Mouse (Mus musculus): ENCODE measurements around the gene 2410002F23Rik.
"Not testable (repeated sequence)": the region's sequence is repeated elsewhere in the genome, so short reads cannot be mapped to it uniquely, and the experiment has no call there.

2410002F23Rik gene

DNA sequence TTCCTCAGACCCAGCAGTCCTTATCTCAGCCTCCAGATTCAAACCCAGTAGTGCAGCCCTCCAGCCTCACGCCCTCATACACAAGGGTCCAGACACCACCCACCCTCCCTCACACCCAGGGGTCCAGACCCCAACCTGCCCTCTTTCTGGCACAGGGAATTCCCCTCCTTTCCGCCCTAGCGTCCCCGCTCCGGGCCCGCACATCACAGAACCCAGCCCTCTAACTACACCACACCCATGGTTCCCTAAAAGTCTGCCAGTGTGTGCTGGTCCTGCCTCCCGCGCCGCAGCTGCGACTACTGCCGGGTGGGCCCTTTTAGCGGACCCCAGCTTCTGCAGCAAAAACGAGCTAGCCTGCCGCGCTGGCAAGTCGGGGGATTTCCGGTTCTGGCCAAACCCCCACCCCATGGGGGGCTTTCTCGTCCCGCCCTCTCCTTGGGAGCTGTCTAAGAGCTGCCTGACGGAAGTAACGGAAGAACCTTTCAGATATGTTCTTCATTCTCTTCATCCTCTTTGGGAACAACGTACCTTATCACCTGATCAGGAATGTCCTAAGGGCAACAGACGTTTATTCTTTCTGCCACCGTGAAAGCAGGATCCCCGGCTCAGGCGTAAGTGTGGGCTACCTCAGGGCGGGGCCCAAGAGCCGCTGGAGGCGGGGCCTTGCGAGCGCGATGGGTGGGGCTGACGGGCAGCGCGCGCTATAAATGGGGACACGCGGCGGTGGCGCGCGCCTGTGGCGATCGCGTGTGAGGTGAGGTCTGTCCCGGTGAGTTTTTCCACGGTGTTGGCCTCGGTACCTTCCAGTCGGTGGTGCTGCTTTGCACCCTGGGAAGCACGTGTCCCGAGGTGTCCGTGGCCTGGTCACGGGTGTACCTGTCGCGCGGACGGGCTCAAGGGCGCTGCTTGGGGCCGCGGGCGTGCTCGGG is at the start of gene 2410002F23Rik, which contains the start of gene 1700028J19Rik:
TSS of gene 2410002F23Rik (plus strand) at position 668 of the 929 bp plus-strand sequence.
TSS of gene 1700028J19Rik (minus strand) at position 641 of the 929 bp plus-strand sequence.
- peaks cover 42% of the 10 kb centered on the region for H3K4me1 ChIP-seq (replicated peaks; ENCODE audit: low read depth, low read length)
- peak within 1 kb of the TSS; percentile 99 for H3K4me3 ChIP-seq (replicated peaks; ENCODE audit: low read length)
- no peak for TF ChIP-seq CTCF (conservative IDR thresholded peaks at IDR 0.05; ENCODE audit: low read length)
- TF ChIP-seq NANOG (IDR thresholded peaks at IDR 0.05; ENCODE audit: borderline replicate concordance, low read length) = no peak
- TF ChIP-seq POU5F1 (IDR thresholded peaks at IDR 0.05; ENCODE audit: borderline replicate concordance, low read length) = no peak
- H3K9me3 ChIP-seq (ENCODE audit: low read length) = peaks cover 14% of the 10 kb centered on the region
- peaks cover 40% of the 10 kb centered on the region for H3K36me3 ChIP-seq (ENCODE audit: insufficient read depth, low read length)
- H3K27me3 ChIP-seq (ENCODE audit: insufficient read depth, low read length) = no peaks in the 10 kb centered on the region

DNA sequence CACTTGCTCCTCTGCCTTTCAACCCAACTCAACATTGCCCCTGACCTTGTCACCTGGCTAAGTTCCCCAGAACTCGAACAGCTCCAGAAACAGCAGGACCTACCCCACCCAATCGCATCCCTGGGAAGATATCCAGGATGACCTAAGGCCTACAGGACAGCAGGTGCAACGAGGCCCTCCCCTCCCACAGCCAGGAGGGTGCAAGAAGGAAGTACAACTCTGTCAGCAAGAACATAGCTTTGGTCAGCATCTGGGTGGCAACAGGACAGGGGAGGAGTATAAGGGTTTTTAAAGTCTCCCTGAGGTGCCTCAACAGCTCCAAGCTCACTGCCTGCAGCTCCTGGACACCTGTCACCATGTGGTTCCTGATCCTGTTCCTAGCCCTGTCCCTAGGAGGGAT is 48.6 kb upstream of the 2410002F23Rik start, which contains the start of gene Klk1b3:
TSS of gene Klk1b3 (plus strand) at position 301 of the 400 bp plus-strand sequence.
- Histone ChIP-seq H3K4me1 (replicated peaks; ENCODE audit: low read depth, low read length) (peaks cover 16% of the 10 kb centered on the region), H3K4me3 (replicated peaks; ENCODE audit: low read length) (no peak within 1 kb of the TSS), H3K9me3 (ENCODE audit: low read length) (no peaks in the 10 kb centered on the region; the same call in 1 of the 2 replicates), H3K27me3 (ENCODE audit: insufficient read depth, low read length) (no peaks in the 10 kb centered on the region), H3K36me3 (ENCODE audit: insufficient read depth, low read length) (no peaks in the 10 kb centered on the region)
- TF ChIP-seq CTCF (conservative IDR thresholded peaks at IDR 0.05; ENCODE audit: low read length) (no peak), NANOG (IDR thresholded peaks at IDR 0.05; ENCODE audit: borderline replicate concordance, low read length) (no peak)

DNA sequence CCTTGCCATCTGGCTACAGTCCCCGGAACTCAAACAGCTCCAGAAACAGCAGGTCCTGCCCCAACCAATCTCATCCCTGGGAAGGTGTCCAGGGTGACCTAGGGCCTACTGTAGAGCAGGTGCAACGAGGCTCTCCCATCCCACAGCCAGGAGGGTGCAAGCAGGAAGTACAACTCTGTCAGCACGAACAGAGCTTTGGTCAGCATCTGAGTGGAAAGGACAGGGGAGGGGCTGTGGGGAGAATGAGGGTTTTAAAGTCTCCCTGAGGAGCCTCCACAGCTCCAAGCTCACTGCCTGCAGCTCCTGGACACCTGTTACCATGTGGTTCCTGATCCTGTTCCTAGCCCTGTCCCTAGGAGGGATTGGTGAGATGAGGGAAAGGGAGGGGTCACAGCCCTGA is 39.4 kb upstream of the 2410002F23Rik start, which contains the start of gene Klk1b4:
TSS of gene Klk1b4 (plus strand) at position 301 of the 400 bp plus-strand sequence.
- peaks cover 12% of the 10 kb centered on the region for H3K27me3 ChIP-seq (ENCODE audit: insufficient read depth, low read length)
- H3K4me1 ChIP-seq (replicated peaks; ENCODE audit: low read depth, low read length); H3K4me3 ChIP-seq (replicated peaks; ENCODE audit: low read length); H3K36me3 ChIP-seq (ENCODE audit: insufficient read depth, low read length); H3K9me3 ChIP-seq (ENCODE audit: low read length): not testable (repeated sequence)

DNA sequence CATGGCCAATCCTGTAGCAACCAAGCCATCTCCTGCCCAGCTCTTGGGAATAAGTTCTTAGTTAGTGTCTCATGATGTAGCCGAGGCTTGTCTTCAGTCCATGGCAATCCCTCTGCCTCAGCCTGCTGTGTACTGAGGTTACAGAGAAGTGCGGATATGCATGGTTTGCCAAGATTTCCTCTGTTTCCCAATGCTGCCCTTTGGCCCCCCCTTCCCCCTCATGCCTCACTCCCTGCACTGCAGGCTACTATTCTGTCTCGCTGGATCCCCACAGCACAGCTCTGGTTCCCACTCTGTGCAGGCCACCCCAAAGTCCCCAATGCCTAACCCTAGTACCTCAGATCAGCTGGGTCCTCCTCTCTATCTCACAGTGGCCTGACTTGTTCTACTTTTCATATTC is 38.2 kb upstream of the 2410002F23Rik start:
- Histone ChIP-seq H3K4me1 (replicated peaks; ENCODE audit: low read depth, low read length) (no peaks in the 10 kb centered on the region), H3K36me3 (ENCODE audit: insufficient read depth, low read length) (no peaks in the 10 kb centered on the region), H3K27me3 (ENCODE audit: insufficient read depth, low read length) (peaks cover 12% of the 10 kb centered on the region), H3K4me3 (replicated peaks; ENCODE audit: low read length) (no peak overlapping the region), H3K9me3 (ENCODE audit: low read length) (no peaks in the 10 kb centered on the region)
- TF ChIP-seq POU5F1 (IDR thresholded peaks at IDR 0.05; ENCODE audit: borderline replicate concordance, low read length) (no peak), CTCF (conservative IDR thresholded peaks at IDR 0.05; ENCODE audit: low read length) (no peak), NANOG (IDR thresholded peaks at IDR 0.05; ENCODE audit: borderline replicate concordance, low read length) (no peak)

DNA sequence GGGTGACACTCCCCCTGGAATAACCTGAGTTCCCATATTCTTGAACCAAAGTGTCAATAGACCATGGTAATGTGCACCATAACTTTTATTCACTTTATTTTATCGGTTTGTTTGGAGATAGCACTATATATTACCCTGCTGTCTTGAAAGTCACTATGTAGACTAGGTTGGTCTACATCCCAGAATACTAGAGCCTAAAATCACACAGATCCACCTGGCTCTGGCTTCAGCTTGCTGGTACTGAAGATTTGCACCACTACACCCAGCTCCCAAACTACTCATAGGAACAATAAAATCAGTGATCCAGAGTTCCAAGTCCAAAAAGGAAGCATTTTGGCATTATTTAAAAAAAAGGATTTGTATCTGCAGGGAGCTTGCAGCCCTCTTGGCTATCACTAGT is 30.9 kb upstream of the 2410002F23Rik start, which contains the start of gene Klk1b5:
TSS of gene Klk1b5 (plus strand) at position 301 of the 400 bp plus-strand sequence.
- H3K4me3 ChIP-seq (replicated peaks; ENCODE audit: low read length) = no peak within 1 kb of the TSS
- no peaks in the 10 kb centered on the region for H3K4me1 ChIP-seq (replicated peaks; ENCODE audit: low read depth, low read length)
- no peaks in the 10 kb centered on the region for H3K36me3 ChIP-seq (ENCODE audit: insufficient read depth, low read length)
- no peaks in the 10 kb centered on the region for H3K9me3 ChIP-seq (ENCODE audit: low read length)
- H3K27me3 ChIP-seq (ENCODE audit: insufficient read depth, low read length) = peaks cover 23% of the 10 kb centered on the region
- TF ChIP-seq CTCF (conservative IDR thresholded peaks at IDR 0.05; ENCODE audit: low read length) (no peak), POU5F1 (IDR thresholded peaks at IDR 0.05; ENCODE audit: borderline replicate concordance, low read length) (no peak), NANOG (IDR thresholded peaks at IDR 0.05; ENCODE audit: borderline replicate concordance, low read length) (no peak)

DNA sequence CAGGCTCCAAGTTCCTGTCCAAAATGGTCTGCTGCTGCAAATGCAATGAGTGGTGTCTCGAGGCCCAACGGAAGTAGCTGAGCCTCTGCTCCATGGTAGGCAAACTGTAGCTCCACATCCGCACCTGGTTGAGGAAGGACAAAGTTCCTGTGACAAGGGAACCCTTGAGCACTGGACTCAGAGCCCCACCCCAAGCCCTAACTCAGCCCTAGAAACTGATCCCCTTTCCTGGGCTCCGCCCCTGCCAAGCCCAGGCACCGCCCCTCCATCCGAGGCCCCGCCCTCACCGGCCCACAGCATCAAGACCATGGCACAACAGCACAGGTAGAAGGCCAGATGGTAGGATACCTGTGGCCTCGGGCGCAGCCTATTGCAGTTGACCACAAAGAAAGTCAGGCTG is 24.9 kb upstream of the 2410002F23Rik start:
- H3K27me3 ChIP-seq (ENCODE audit: insufficient read depth, low read length) = peaks cover 20% of the 10 kb centered on the region
- not testable (repeated sequence) for H3K4me3 ChIP-seq (replicated peaks; ENCODE audit: low read length); H3K36me3 ChIP-seq (ENCODE audit: insufficient read depth, low read length)

DNA sequence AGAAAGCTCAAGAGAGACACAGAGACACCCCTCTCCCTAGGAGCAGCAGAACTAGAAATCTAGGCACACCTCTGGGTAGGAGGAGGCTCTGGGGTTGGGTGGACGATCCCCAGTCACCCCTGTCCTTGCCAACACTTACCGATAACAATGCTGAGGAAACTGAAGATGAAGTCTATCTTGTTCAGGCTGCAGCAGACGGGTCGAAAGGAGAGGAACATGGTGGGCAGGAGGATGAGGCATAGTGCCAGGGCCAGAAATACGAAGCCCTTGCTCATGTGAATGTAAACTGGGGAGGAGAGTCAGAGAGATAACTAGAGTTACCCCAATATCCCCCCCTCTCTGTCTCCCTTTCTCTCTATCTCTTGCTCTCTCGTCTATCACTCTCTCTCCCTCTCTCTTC is 24.2 kb upstream of the 2410002F23Rik start:
- H3K4me3 ChIP-seq (replicated peaks; ENCODE audit: low read length); H3K36me3 ChIP-seq (ENCODE audit: insufficient read depth, low read length): not testable (repeated sequence)
- Histone ChIP-seq H3K4me1 (replicated peaks; ENCODE audit: low read depth, low read length) (peaks cover 46% of the 10 kb centered on the region), H3K27me3 (ENCODE audit: insufficient read depth, low read length) (peaks cover 15% of the 10 kb centered on the region), H3K9me3 (ENCODE audit: low read length) (peaks cover 14% of the 10 kb centered on the region)

More for the DNA sequence above, 24.9 kb upstream of the 2410002F23Rik start:
- not testable (repeated sequence) for H3K9me3 ChIP-seq (ENCODE audit: low read length)
- H3K4me1 ChIP-seq (replicated peaks; ENCODE audit: low read depth, low read length) = peaks cover 44% of the 10 kb centered on the region

DNA sequence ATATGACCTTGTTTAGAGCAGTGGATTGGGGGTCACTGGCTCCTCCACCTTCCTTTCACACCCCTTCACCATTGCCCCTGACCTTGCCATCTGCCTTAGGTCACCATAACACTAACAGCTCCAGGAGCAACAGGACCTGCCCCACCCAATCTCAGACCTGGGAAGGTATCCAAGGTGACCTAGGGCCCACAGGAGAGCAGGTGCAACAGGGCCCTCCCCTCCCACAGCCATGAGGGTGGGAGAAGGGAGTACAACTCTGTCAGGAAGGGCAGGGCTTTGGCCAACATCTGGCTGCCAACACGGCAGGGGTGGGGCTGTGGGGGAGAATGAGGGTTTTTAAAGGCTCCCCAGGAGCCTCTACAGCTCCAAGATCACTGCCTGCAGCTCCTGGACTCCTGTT is 21.4 kb upstream of the 2410002F23Rik start, which contains the start of gene Klk1:
TSS of gene Klk1 (plus strand) at position 285 of the 400 bp plus-strand sequence.
- no peaks in the 10 kb centered on the region for H3K36me3 ChIP-seq (ENCODE audit: insufficient read depth, low read length)
- H3K9me3 ChIP-seq (ENCODE audit: low read length) = peaks cover 25% of the 10 kb centered on the region
- H3K4me3 ChIP-seq (replicated peaks; ENCODE audit: low read length) = no peak within 1 kb of the TSS
- TF ChIP-seq NANOG (IDR thresholded peaks at IDR 0.05; ENCODE audit: borderline replicate concordance, low read length) (0 out of 2 replicates have a peak, but pooled peaks have one; percentile 11), POU5F1 (IDR thresholded peaks at IDR 0.05; ENCODE audit: borderline replicate concordance, low read length) (no peak)
- 0 out of 2 replicates have a peak, but pooled peaks cover 2% of the 10 kb centered on the region for H3K27me3 ChIP-seq (ENCODE audit: insufficient read depth, low read length)
- peaks cover 49% of the 10 kb centered on the region for H3K4me1 ChIP-seq (replicated peaks; ENCODE audit: low read depth, low read length)

DNA sequence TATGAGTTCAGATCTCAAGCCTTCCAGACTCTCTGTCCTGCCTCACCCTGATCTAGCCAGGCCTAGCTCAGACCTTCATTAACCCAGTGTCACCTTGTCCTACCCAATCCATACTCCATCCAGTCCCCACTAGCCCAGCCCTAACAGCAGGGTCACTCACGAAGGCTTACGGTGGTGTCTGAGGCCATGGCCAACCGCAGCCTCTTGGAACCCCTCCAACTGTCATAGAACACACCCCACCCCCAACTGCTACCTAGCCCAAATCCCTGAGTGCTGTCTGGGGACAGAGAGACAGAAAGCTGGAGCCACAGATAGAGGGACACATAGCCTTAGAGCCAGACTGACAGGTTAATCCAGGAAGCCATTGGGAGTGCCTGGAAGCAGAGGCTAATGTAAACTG is 10.6 kb upstream of the 2410002F23Rik start, which contains the start of gene Gm36864:
TSS of gene Gm36864 (plus strand) at position 269 of the 400 bp plus-strand sequence.
- 0 out of 2 replicates have a peak, but pooled peaks cover 2% of the 10 kb centered on the region for H3K27me3 ChIP-seq (ENCODE audit: insufficient read depth, low read length)
- TF ChIP-seq NANOG (IDR thresholded peaks at IDR 0.05; ENCODE audit: borderline replicate concordance, low read length) (no peak), CTCF (conservative IDR thresholded peaks at IDR 0.05; ENCODE audit: low read length) (no peak), POU5F1 (IDR thresholded peaks at IDR 0.05; ENCODE audit: borderline replicate concordance, low read length) (no peak)
- H3K4me1 ChIP-seq (replicated peaks; ENCODE audit: low read depth, low read length) = peaks cover 14% of the 10 kb centered on the region
- H3K9me3 ChIP-seq (ENCODE audit: low read length) = peaks cover 13% of the 10 kb centered on the region
- no peak within 1 kb of the TSS for H3K4me3 ChIP-seq (replicated peaks; ENCODE audit: low read length)
- no peaks in the 10 kb centered on the region for H3K36me3 ChIP-seq (ENCODE audit: insufficient read depth, low read length)
